Mouse (Mus musculus) neural tube, embryonic 12.5 days (tissue): Measurements from ENCODE around the gene Olfr70. TPM values are rescaled to one million over a fixed set of nuclear protein-coding genes. Genes with fewer than 3 reads are reported as not detected.

Experiments
- ATAC-seq: fragments of 200-750 bp; cut with Nextera tagmentation; 2 replicates; pipeline ENCODE4 v1.8.0; 2017; ENCODE audit warnings: low read depth, mild to moderate bottlenecking, moderate TSS enrichment, moderate library complexity; ENCODE audit not compliant: low FRiP score
- H3K27ac ChIP-seq: fragments of 300-500 bp; sonication (generic); 2 replicates; pipeline ENCODE4 v1.5.1; 2016
- H3K27me3 ChIP-seq: fragments of 300-500 bp; sonication (generic); replicated peaks from 2 replicates; pipeline ENCODE4 v1.6.1; 2016; ENCODE audit warnings: mild to moderate bottlenecking
- H3K36me3 ChIP-seq: fragments of 300-500 bp; sonication (generic); 2 replicates; pipeline ENCODE4 v1.6.1; 2016; ENCODE audit warnings: mild to moderate bottlenecking
- H3K4me1 ChIP-seq: fragments of 300-500 bp; sonication (generic); 2 replicates; pipeline ENCODE4 v1.6.1; 2016
- H3K4me2 ChIP-seq: fragments of 300-500 bp; sonication (generic); replicated peaks from 2 replicates; pipeline ENCODE4 v1.6.1; 2016; ENCODE audit warnings: mild to moderate bottlenecking
- H3K4me3 ChIP-seq: fragments of 300-500 bp; sonication (generic); 2 replicates; pipeline ENCODE4 v1.5.1; 2016
- H3K9ac ChIP-seq: fragments of 300-500 bp; sonication (generic); 2 replicates; pipeline ENCODE4 v1.6.1; 2016; ENCODE audit warnings: mild to moderate bottlenecking
- H3K9me3 ChIP-seq: fragments of 300-500 bp; sonication (generic); 2 replicates; pipeline ENCODE4 v1.6.1; 2016; ENCODE audit warnings: mild to moderate bottlenecking
- WGBS: fragments of 180-500 bp; shearing (Covaris S2); methylation state at CpG from one replicate; pipeline ENCODE4 v1.1.7; 2016; 5-methylcytosine and 5-hydroxymethylcytosine counted together
- polyA plus RNA-seq: library from polyadenylated mRNA; unstranded; fragments of >200 nt; fragmentation: Nextera tagmentation; extraction: Ambion mirVana; gene quantifications from 2 replicates; pipeline ENCODE4 v1.2.1, GENCODE M21; 2016

Olfr70 gene
- polyA plus RNA-seq, 1 experiment from 2014 or later = not detected

DNA sequence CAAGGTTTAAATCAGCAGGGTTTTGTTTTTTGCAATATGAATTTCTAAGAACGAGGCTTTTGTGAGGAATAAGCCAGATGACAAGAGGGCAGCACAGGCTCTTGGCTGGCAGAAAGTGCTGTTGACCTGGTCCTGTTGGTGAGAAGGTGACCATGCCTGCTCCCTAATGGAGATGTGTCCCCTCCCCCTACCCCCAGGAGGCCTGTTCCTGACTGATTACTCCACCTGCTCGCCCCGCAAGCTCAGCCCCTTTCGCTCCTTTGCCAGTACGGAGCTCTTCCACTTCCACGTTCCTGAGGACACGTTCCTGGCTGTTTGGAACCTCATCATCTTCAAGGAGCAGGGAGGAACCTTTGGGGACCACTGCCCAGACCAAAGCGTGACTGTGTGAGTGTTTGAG lies 26.9 kb downstream of the Olfr70 start:
- WGBS = 75% methylated on average over 8 of the region's 8 CpGs
- Histone ChIP-seq H3K9ac (no peak overlapping the region), H3K4me3 (no peak overlapping the region), H3K4me2 (no peak overlapping the region), H3K27ac (no peak overlapping the region), H3K36me3 (peaks cover 47% of the 10 kb centered on the region), H3K4me1 (peaks cover 25% of the 10 kb centered on the region), H3K9me3 (no peaks in the 10 kb centered on the region), H3K27me3 (no peaks in the 10 kb centered on the region)
- no peak for ATAC-seq

DNA sequence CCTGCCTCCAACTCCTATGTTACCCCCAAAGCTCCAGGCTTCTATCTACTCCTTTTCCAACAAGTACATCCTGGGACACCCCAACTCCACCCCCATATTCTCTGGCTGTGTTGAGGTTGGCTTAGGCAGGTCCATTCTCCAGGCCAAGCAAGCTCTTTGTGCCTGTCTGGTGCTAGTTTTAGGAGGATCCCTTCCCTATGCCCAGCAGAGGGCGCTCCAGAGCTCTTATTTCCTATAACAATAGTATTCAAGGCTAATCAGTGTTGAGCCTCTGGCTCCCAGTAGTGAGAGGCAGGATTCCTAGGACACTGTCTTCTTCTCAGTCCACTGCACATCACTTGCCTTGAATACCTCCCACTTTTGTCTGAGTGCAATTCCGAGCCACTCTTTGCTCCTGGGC lies 28.5 kb downstream of the Olfr70 start:
- H3K27me3 ChIP-seq = no peaks in the 10 kb centered on the region
- H3K4me2 ChIP-seq = peak overlapping the region; percentile 89
- no peak overlapping the region for H3K27ac ChIP-seq
- WGBS = 1% methylated on average over 2 of the region's 2 CpGs
- peak overlapping the region; percentile 26; the same call in 1 of the 2 replicates for H3K9ac ChIP-seq
- H3K36me3 ChIP-seq = peaks cover 30% of the 10 kb centered on the region
- peaks cover 30% of the 10 kb centered on the region for H3K4me1 ChIP-seq
- peak; percentile 29; the same call in 1 of the 2 replicates for ATAC-seq
- H3K9me3 ChIP-seq = no peaks in the 10 kb centered on the region
- H3K4me3 ChIP-seq = no peak overlapping the region

DNA sequence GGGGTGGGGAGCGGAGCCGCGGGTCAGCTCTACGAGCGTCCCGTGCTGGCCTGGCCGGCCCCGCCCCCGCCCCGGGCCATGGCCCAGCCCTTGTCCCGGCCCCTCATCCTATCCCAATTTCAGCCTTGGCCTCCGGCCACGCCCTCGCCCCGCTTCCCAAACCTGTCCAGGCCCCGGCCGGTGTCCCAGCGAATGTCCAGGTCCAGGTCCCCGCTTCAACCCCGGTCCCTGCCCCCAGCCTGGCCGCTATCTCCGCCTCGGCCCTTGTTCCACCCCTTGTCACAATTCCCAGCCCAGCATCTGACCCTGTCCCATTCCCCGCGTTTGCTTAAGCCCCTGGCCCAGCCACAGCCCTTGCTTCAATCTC lies 31.2 kb downstream of the Olfr70 start:
- ATAC-seq = peak; percentile 68
- peak overlapping the region; percentile 89 for H3K4me2 ChIP-seq
- H3K4me1 ChIP-seq = peaks cover 30% of the 10 kb centered on the region
- H3K27ac ChIP-seq = no peak overlapping the region
- no peaks in the 10 kb centered on the region for H3K9me3 ChIP-seq
- H3K9ac ChIP-seq = peak overlapping the region; percentile 97
- H3K27me3 ChIP-seq = peaks cover 10% of the 10 kb centered on the region
- H3K36me3 ChIP-seq = peaks cover 4% of the 10 kb centered on the region; the same call in 1 of the 2 replicates
- WGBS = 0% methylated on average over 17 of the region's 25 CpGs
- peak overlapping the region; percentile 87 for H3K4me3 ChIP-seq

DNA sequence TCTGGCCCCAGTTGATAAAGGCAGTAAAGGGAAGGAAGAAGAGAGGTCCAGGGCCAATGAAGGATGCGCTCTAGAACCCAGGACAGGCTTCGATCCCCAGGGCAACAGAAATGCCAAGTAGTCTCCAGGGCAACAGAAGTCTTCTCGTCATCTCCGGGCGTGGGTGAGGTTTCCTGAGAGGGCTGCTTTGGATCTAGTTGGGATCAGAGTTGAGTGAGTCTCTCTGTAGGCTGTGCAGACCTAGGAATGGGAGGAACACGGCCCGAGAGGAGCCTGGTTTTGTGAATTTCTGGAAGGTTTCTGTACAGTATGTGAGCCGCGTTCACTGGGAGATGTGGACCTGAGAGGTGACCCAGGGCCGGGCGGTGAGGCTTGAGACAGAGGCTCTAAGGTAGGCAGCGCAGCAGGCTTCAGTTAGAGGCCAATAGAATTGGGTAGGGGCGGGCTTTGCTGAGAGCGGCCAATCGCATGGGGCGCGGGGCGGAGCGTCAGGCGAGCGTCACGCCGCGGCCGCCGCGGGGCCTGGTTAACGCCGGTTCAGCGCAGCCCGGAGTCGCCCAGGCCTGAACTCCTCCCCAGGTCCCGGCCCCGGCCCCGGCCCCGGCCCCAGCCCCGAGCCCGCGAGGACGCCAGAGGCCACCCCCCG lies 31.7 kb downstream of the Olfr70 start, which contains the start of the genes Tmem8b and Fam221b:
TSS of gene Tmem8b (plus strand) at position 190 of the 646 bp plus-strand sequence.
TSS of gene Fam221b (minus strand) at position 364 of the 646 bp plus-strand sequence.
- no peaks in the 10 kb centered on the region for H3K9me3 ChIP-seq

DNA sequence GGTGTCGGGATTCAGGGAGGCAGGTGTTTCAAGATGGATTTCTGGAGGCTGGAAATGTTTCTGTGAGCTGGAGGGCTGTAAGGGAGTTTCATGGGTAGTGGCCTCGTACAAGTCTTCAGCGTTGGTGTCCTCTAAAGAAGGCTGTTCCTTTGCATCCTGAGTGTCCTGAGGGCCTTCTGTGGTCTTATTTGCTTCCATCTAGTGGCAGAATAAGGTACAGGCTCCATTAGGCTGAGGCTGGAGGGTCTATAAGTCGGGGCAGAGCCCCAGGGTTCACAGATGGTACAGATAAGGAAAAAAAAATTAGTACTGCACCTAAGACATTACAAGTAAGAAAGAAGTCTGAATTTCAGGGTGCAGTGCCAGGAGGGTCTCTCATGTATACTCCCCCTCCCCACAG lies 34.2 kb downstream of the Olfr70 start:
- Histone ChIP-seq H3K4me1 (peaks cover 25% of the 10 kb centered on the region), H3K36me3 (no peaks in the 10 kb centered on the region), H3K4me3 (no peak overlapping the region), H3K4me2 (no peak overlapping the region), H3K9me3 (no peaks in the 10 kb centered on the region), H3K27me3 (peaks cover 29% of the 10 kb centered on the region), H3K9ac (no peak overlapping the region), H3K27ac (no peak overlapping the region)
- WGBS = 32% methylated on average over 4 of the region's 4 CpGs
- ATAC-seq = no peak

More for the DNA sequence above, 31.7 kb downstream of the Olfr70 start, which contains the start of the genes Tmem8b and Fam221b:
- Histone ChIP-seq H3K27ac (no peak within 1 kb of the TSS), H3K4me3 (peak within 1 kb of the TSS; percentile 87), H3K4me2 (peak within 1 kb of the TSS; percentile 89), H3K4me1 (peaks cover 30% of the 10 kb centered on the region), H3K9ac (peak within 1 kb of the TSS; percentile 97), H3K36me3 (no peaks in the 10 kb centered on the region), H3K27me3 (peaks cover 10% of the 10 kb centered on the region)
- WGBS = under 1% methylated on average over 37 of the region's 41 CpGs
- peak; percentile 91 for ATAC-seq

DNA sequence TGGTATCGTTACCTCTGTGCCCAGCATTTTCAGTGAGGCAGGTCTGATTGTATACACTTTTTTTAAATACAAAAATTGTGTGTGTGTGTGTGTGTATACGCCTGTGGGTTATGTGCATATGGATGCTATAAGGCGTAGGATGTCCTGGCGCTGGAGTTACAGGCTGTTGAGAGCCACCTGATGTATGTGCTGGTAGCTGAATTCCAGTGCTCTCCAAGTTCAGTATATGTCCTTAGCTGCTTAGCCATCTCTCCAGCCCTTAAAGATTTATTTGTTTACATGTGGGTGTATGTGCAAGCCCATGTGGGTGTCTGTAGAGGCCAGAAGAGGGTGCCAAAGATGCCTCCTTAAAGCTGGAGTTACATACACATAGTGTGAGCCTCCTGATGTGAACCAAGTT lies 43.5 kb downstream of the Olfr70 start:
- Histone ChIP-seq H3K4me2 (peak overlapping the region; percentile 85), H3K27me3 (peaks cover 15% of the 10 kb centered on the region; the same call in 1 of the 2 replicates), H3K9me3 (no peaks in the 10 kb centered on the region), H3K4me3 (no peak overlapping the region), H3K9ac (no peak overlapping the region), H3K27ac (no peak overlapping the region), H3K4me1 (peaks cover 20% of the 10 kb centered on the region), H3K36me3 (no peaks in the 10 kb centered on the region)
- ATAC-seq = no peak
- 63% methylated on average over 4 of the region's 4 CpGs for WGBS

DNA sequence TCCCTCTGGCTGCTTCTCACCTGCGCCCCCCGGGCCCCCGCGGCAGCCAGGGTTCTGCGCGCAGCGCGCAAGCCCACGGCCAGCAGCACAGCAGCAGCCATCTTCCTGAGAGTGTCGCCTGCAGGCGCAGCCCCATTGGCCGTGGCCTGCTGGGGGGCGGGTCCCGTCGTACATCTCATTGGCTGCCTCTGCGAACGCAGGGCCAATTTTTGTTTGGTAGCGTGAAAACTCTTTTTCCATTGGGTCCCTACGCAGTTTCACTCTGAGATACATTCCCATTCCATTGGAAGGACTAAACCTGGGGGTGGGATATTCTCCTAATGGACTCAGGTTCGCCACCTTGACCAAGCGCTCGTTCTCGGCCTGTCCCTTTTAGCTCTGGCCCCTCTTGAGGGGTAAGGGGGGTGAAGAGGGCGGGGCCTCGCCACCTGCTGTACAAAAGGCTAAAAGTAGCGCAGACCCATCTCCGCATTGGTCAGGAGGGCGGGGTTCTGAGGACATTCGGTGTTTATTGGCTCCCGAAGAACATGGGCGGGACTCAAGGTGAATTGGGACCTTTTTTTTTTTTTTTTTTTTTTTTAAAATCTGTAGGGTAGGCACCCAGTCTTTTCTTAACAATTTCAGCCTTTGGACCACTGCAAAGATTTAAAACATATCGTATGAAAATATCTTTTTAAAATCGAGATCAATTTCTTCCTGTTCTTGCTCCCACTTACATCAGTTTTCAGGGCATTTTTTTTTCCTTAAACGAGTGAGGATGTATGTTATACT lies 44.1 kb downstream of the Olfr70 start, which contains the start of gene Hint2:
TSS of gene Hint2 (minus strand) at position 128 of the 771 bp plus-strand sequence.
- peak within 1 kb of the TSS; percentile 85 for H3K4me2 ChIP-seq
- peak within 1 kb of the TSS; percentile 90 for H3K9ac ChIP-seq
- 0 out of 2 replicates have a peak, but pooled peaks cover 8% of the 10 kb centered on the region for H3K27me3 ChIP-seq
- no peaks in the 10 kb centered on the region for H3K9me3 ChIP-seq
- H3K36me3 ChIP-seq = peaks cover 4% of the 10 kb centered on the region; the same call in 1 of the 2 replicates
- H3K4me3 ChIP-seq = peak within 1 kb of the TSS; percentile 81
- peak within 1 kb of the TSS; percentile 87 for H3K27ac ChIP-seq
- WGBS = 2% methylated on average over 34 of the region's 34 CpGs
- ATAC-seq = peak; percentile 98
- peaks cover 20% of the 10 kb centered on the region for H3K4me1 ChIP-seq

DNA sequence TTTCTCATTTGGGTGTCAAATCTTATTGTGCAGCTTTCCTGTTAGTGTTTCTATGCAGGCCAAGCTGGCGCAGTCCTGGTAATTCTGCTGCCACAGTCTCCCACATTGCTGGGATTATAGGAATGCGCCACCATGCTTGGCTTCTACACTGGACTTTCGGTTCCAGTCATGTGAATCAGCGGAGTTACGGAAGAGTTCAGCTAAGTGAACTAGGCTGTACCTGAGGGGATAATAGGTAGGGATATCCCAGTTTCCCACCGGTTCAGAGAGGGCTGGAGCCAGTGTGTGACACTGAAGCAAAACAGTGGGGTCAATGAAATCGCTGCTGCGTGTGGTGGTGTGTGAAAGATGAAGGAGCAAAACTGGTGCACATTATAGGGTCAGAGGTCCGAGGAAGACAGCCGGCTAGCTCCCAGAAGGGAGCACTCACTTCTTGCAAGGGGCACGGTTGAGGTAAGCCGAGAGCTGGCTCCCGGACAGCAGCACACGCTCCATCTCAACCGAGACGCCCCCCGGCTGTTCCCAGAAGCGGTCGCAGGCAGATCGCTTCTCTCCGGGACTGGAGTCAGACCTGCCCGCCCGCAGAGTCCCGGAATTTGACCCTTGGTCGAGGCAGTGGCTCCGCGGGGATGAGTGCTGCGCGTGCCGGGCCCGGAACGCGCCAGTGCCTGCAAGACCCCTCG lies 44.8 kb downstream of the Olfr70 start:
- 0 out of 2 replicates have a peak, but pooled peaks cover 3% of the 10 kb centered on the region for H3K27me3 ChIP-seq
- H3K4me1 ChIP-seq = peaks cover 20% of the 10 kb centered on the region
- WGBS = 6% methylated on average over 34 of the region's 34 CpGs
- no peaks in the 10 kb centered on the region for H3K9me3 ChIP-seq
- peak overlapping the region; percentile 87 for H3K27ac ChIP-seq
- ATAC-seq = peak; percentile 56
- H3K36me3 ChIP-seq = peaks cover 9% of the 10 kb centered on the region; the same call in 1 of the 2 replicates
- peak overlapping the region; percentile 90 for H3K9ac ChIP-seq
- peak overlapping the region; percentile 85 for H3K4me2 ChIP-seq
- peak overlapping the region; percentile 81 for H3K4me3 ChIP-seq

DNA sequence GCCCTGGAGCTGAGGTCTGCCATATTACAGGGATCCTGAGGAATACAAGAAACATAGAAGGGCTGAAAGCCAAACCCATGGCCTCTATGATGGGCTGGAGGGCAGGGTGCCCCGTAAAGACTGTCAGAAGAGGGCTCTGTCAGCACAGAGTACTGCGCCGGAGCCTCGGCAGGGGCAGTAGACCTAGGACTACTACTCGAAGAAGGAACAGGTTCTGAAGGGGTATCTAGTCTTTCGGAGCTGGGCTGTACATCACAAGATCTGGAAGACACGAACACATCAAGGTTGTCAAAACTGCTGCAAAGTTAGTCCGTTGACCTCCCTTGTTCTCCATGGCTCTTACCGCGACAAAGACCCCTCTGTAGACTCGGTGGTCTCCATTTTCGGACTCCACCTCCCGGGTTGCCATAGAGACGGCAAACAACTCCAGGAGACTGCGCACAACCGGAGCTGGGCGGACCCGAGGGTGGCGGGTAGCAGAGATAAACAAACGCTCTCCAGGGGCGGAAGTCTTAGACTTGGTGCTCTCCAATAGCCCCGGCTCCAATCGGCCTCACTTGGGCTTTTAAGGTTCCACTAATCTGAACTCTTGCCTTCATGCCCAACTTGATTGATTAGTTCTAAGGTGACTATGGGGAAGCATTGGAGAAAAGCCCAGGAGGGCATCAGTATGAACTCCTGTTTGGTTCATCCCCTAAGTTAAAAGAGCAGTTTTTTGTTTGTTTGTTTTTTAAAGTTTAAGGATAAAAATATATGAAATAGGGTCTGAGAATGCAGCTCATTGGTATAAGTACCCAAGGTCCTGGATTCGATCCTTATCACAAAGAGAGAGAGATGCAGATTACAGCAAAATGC lies 47.2 kb downstream of the Olfr70 start, which contains the start of gene Spag8:
TSS of gene Spag8 (minus strand) at position 434 of the 855 bp plus-strand sequence.
- Histone ChIP-seq H3K4me3 (0 out of 2 replicates have a peak within 1 kb of the TSS, but pooled peaks have one; percentile 12), H3K9me3 (peaks cover 7% of the 10 kb centered on the region; the same call in 1 of the 2 replicates), H3K27ac (no peak within 1 kb of the TSS), H3K4me2 (peak within 1 kb of the TSS; percentile 54), H3K36me3 (peaks cover 27% of the 10 kb centered on the region), H3K9ac (no peak within 1 kb of the TSS), H3K27me3 (no peaks in the 10 kb centered on the region), H3K4me1 (peaks cover 20% of the 10 kb centered on the region)
- ATAC-seq = no peak
- 21% methylated on average over 24 of the region's 24 CpGs for WGBS

DNA sequence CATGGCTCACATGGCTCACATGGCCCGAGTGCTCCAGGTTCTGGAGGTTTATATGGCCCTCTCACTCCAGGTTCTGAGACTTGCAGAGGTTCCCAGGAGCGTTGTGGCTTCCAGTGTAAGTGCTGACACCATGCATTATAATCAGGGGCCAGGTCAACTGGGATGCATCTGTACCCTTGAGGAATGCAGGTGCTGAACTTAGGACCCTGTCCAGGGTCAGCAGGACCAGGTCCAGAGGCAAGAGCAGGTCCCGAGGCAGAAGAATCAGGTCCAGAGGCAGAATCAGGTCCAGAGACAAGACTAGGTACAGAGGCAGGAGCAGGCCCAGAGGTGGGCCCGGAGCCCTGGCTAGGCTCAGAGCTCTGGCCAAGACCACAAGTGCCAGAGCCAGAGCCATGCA lies 47.9 kb downstream of the Olfr70 start:
- H3K4me3 ChIP-seq = no peak overlapping the region
- no peak for ATAC-seq
- no peak overlapping the region for H3K27ac ChIP-seq
- peak overlapping the region; percentile 54 for H3K4me2 ChIP-seq
- H3K4me1 ChIP-seq = peaks cover 20% of the 10 kb centered on the region
- no peaks in the 10 kb centered on the region for H3K27me3 ChIP-seq
- H3K9ac ChIP-seq = no peak overlapping the region
- WGBS = 92% methylated on average over 4 of the region's 4 CpGs
- peaks cover 7% of the 10 kb centered on the region; the same call in 1 of the 2 replicates for H3K9me3 ChIP-seq
- H3K36me3 ChIP-seq = peaks cover 31% of the 10 kb centered on the region

DNA sequence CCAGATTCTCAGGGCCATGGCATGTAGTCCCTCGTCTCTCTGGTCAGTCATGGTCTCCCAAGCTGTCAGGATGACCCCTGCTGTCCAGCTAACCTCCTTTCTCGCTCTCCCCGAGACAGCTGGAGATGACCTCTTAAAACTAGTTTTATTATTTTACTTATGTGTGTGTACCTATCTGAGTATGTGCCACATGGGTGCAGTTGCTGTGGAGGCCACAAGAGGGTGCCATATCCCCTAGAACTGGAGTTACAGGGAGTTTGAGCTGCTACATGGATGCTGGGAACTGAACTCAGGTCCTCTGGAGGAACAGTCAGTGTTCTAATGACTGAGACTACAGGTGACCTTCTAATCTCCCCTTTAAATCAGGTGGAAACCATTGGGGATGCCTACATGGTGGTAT lies 50.8 kb downstream of the Olfr70 start:
- H3K9me3 ChIP-seq = peaks cover 7% of the 10 kb centered on the region; the same call in 1 of the 2 replicates
- no peak for ATAC-seq
- peaks cover 39% of the 10 kb centered on the region for H3K36me3 ChIP-seq
- no peak overlapping the region for H3K4me3 ChIP-seq
- H3K9ac ChIP-seq = no peak overlapping the region
- WGBS = 98% methylated on average over 3 of the region's 3 CpGs
- peaks cover 10% of the 10 kb centered on the region for H3K4me1 ChIP-seq
- no peak overlapping the region for H3K4me2 ChIP-seq
- H3K27me3 ChIP-seq = no peaks in the 10 kb centered on the region
- H3K27ac ChIP-seq = no peak overlapping the region
